Mouse (Mus musculus): ENCODE results near the gene Zswim5. TPM values are rescaled to one million over a fixed set of nuclear protein-coding genes. Genes with fewer than 3 reads are reported as not detected.

Zswim5 gene
- polyA plus RNA-seq, 1 experiment from 2014 or later: 10.4 TPM

GRCm38 (mm10) chr4:117017738-117018137, 140.6 kb downstream of the Zswim5 start:
- Histone ChIP-seq H3K9ac (no peak overlapping the region), H3K27ac (no peak overlapping the region), H3K4me1 (peaks cover 7% of the 10 kb centered on the region; the same call in 1 of the 2 replicates), H3K4me2 (replicated peaks) (no peak overlapping the region), H3K36me3 (peaks cover 8% of the 10 kb centered on the region), H3K27me3 (replicated peaks) (no peaks in the 10 kb centered on the region), H3K4me3 (no peak overlapping the region), H3K9me3 (no peaks in the 10 kb centered on the region)
- no peak for ATAC-seq (ENCODE audit: low FRiP score, low read depth)
- WGBS: 76% methylated on average over 2 of the region's 2 CpGs

GRCm38 (mm10) chr4:117018327-117018726, 141.2 kb downstream of the Zswim5 start:
- Histone ChIP-seq H3K27me3 (replicated peaks) (no peaks in the 10 kb centered on the region), H3K4me2 (replicated peaks) (no peak overlapping the region), H3K9ac (no peak overlapping the region), H3K36me3 (peaks cover 13% of the 10 kb centered on the region), H3K27ac (no peak overlapping the region), H3K4me3 (no peak overlapping the region), H3K4me1 (peaks cover 7% of the 10 kb centered on the region; the same call in 1 of the 2 replicates), H3K9me3 (no peaks in the 10 kb centered on the region)
- 82% methylated on average over 7 of the region's 7 CpGs for WGBS
- ATAC-seq (ENCODE audit: low FRiP score, low read depth): no peak

GRCm38 (mm10) chr4:117019206-117020134, 142.3 kb downstream of the Zswim5 start, which contains the start of gene Eif2b3:
Gene Eif2b3, plus strand, starts transcription at chr4:117019402.
- Histone ChIP-seq H3K4me1 (peaks cover 7% of the 10 kb centered on the region; the same call in 1 of the 2 replicates), H3K4me2 (replicated peaks) (peak within 1 kb of the TSS; percentile 77), H3K36me3 (peaks cover 17% of the 10 kb centered on the region), H3K9me3 (no peaks in the 10 kb centered on the region), H3K27ac (peak within 1 kb of the TSS; percentile 54), H3K4me3 (peak within 1 kb of the TSS; percentile 88), H3K27me3 (replicated peaks) (no peaks in the 10 kb centered on the region), H3K9ac (peak within 1 kb of the TSS; percentile 81)
- ATAC-seq (ENCODE audit: low FRiP score, low read depth): peak; percentile 93
- WGBS: 1% methylated on average over 61 of the region's 61 CpGs

GRCm38 (mm10) chr4:117023469-117023868, 146.3 kb downstream of the Zswim5 start:
- Histone ChIP-seq H3K27ac (no peak overlapping the region), H3K27me3 (replicated peaks) (no peaks in the 10 kb centered on the region), H3K4me1 (peaks cover 7% of the 10 kb centered on the region; the same call in 1 of the 2 replicates), H3K9me3 (no peaks in the 10 kb centered on the region), H3K4me2 (replicated peaks) (no peak overlapping the region), H3K4me3 (no peak overlapping the region), H3K36me3 (peaks cover 23% of the 10 kb centered on the region), H3K9ac (no peak overlapping the region)
- no peak for ATAC-seq (ENCODE audit: low FRiP score, low read depth)
- 94% methylated on average over 4 of the region's 4 CpGs for WGBS

- ATAC-seq (ENCODE audit: low FRiP score, low read depth): no peak
- no peak overlapping the region for H3K9ac ChIP-seq
- H3K4me2 ChIP-seq (replicated peaks): no peak overlapping the region
- H3K27ac ChIP-seq: no peak overlapping the region
- no peaks in the 10 kb centered on the region for H3K9me3 ChIP-seq
- no peaks in the 10 kb centered on the region for H3K4me1 ChIP-seq
- no peak overlapping the region for H3K4me3 ChIP-seq
- WGBS: 98% methylated on average over 1 of the region's 1 CpGs
- no peaks in the 10 kb centered on the region for H3K27me3 ChIP-seq (replicated peaks)
- H3K36me3 ChIP-seq: peaks cover 22% of the 10 kb centered on the region
Observed at GRCm38 (mm10) chr4:117031105-117031504, 153.9 kb downstream of the Zswim5 start.

Other genes with a start within 250 kb of the Zswim5 start
- gene Nasp, start 249.4 kb upstream of the Zswim5 start, polyA plus RNA-seq (2016; fragmentation: Nextera tagmentation; extraction: Ambion mirVana): 172 and 173 TPM in 2 replicates
- 583 and 599 TPM in 2 replicates for gene Akr1a1, start 225.7 kb upstream of the Zswim5 start, polyA plus RNA-seq (2016; fragmentation: Nextera tagmentation; extraction: Ambion mirVana)
- 660 and 722 TPM in 2 replicates for gene Prdx1, start 191.8 kb upstream of the Zswim5 start, polyA plus RNA-seq (2016; fragmentation: Nextera tagmentation; extraction: Ambion mirVana)
- 28.0 and 30.9 TPM in 2 replicates for gene Mmachc, start 169.0 kb upstream of the Zswim5 start, polyA plus RNA-seq (2016; fragmentation: Nextera tagmentation; extraction: Ambion mirVana)
- gene Ccdc163, start 168.9 kb upstream of the Zswim5 start, polyA plus RNA-seq (2016; fragmentation: Nextera tagmentation; extraction: Ambion mirVana): 22.0 and 23.5 TPM in 2 replicates
- gene Tesk2, start 156.4 kb upstream of the Zswim5 start, polyA plus RNA-seq (2016; fragmentation: Nextera tagmentation; extraction: Ambion mirVana): 6.4 and 6.5 TPM in 2 replicates
- gene Toe1, start 69.7 kb upstream of the Zswim5 start, polyA plus RNA-seq (2016; fragmentation: Nextera tagmentation; extraction: Ambion mirVana): 31.3 and 32.0 TPM in 2 replicates
- gene Mutyh, start 69.7 kb upstream of the Zswim5 start, polyA plus RNA-seq (2016; fragmentation: Nextera tagmentation; extraction: Ambion mirVana): 13.6 and 14.5 TPM in 2 replicates
- 1.3 and 1.6 TPM in 2 replicates for gene Hpdl, start 55.7 kb upstream of the Zswim5 start, polyA plus RNA-seq (2016; fragmentation: Nextera tagmentation; extraction: Ambion mirVana)
- gene Urod, start 117.0 kb downstream of the Zswim5 start, polyA plus RNA-seq (2016; fragmentation: Nextera tagmentation; extraction: Ambion mirVana): 84.7 and 93.0 TPM in 2 replicates
- 23.8 and 24.0 TPM in 2 replicates for gene Hectd3, start 117.9 kb downstream of the Zswim5 start, polyA plus RNA-seq (2016; fragmentation: Nextera tagmentation; extraction: Ambion mirVana)
- gene Eif2b3, start 142.0 kb downstream of the Zswim5 start, polyA plus RNA-seq (2016; fragmentation: Nextera tagmentation; extraction: Ambion mirVana): 45.4 and 48.6 TPM in 2 replicates
- 5.2 and 6.0 TPM in 2 replicates for gene Ptch2, start 218.7 kb downstream of the Zswim5 start, polyA plus RNA-seq (2016; fragmentation: Nextera tagmentation; extraction: Ambion mirVana)
- gene Btbd19, start 248.3 kb downstream of the Zswim5 start, polyA plus RNA-seq (2016; fragmentation: Nextera tagmentation; extraction: Ambion mirVana): 3.6 and 4.6 TPM in 2 replicates
- gene Tctex1d4, start 249.4 kb downstream of the Zswim5 start, polyA plus RNA-seq (2016; fragmentation: Nextera tagmentation; extraction: Ambion mirVana): not detected in 2 replicates